Comparison of ENCODE assay signal across 11 mouse cellular contexts in genomic region chr15:78607463-78607862, GRCm38 (mm10). TPM values are rescaled to one million over a fixed set of nuclear protein-coding genes. Genes with fewer than 3 reads are reported as not detected.
A peak's percentile ranks its signal among the peaks of the same experiment; 100 is the strongest.
DNase-seq lines count a peak whose midpoint lies in the region; ATAC-seq lines count a peak whose summit lies in the region.
"Had no signal": no experiment of that assay in that cellular context is flagged by ENCODE, and none has a peak within 500 bp of the region (broad histone marks: within the 10 kb centered on the region; RNA-seq: fewer than 3 reads in every experiment).

No protein-coding gene starts in this region.

- H3K36me3 ChIP-seq in stomach, embryonic 15.5 days = no peaks in the 10 kb centered on the region
- H3K36me3 ChIP-seq in midbrain, embryonic 11.5 days (ENCODE audit: control insufficient read depth, insufficient read depth, low read length) = no peaks in the 10 kb centered on the region
- H3K36me3 ChIP-seq: heart, embryonic 15.5 days had no signal

- peak; percentile 33 for DNase-seq in adrenal gland, postnatal 14 days
- DNase-seq in adrenal gland, postnatal 4 days (ENCODE audit: low spot score in 2 of 2) = no peak
- peak; percentile 54 for DNase-seq in right cerebral cortex, adult 18-20 months
- DNase-seq in right cerebral cortex, postnatal 14 days = no peak
- DNase-seq in layer of hippocampus, postnatal 14 days (ENCODE audit: low spot score in 2 of 2) = peak; percentile 33 to 50
- no peak for DNase-seq in midbrain, embryonic 11.5 days (ENCODE audit: low spot score, missing footprints)
- DNase-seq in urinary bladder, postnatal 10 days (ENCODE audit: low spot score) = no peak
- DNase-seq: cerebellum, adult 9-10 months had no signal

- H3K4me2 ChIP-seq in stomach, embryonic 15.5 days = no peak overlapping the region
- no peak overlapping the region for H3K4me2 ChIP-seq in midbrain, embryonic 11.5 days
- H3K4me2 ChIP-seq: heart, embryonic 15.5 days had no signal

- no peak overlapping the region for H3K27ac ChIP-seq in stomach, embryonic 15.5 days
- H3K27ac ChIP-seq in midbrain, embryonic 11.5 days (ENCODE audit: low read depth, low read length) = no peak overlapping the region
- H3K27ac ChIP-seq: heart, embryonic 15.5 days had no signal

- no peak overlapping the region for H3K9ac ChIP-seq in stomach, embryonic 15.5 days
- no peak overlapping the region for H3K9ac ChIP-seq in midbrain, embryonic 11.5 days (ENCODE audit: low read length)
- H3K9ac ChIP-seq: heart, embryonic 15.5 days had no signal

- no peaks in the 10 kb centered on the region for H3K27me3 ChIP-seq in stomach, embryonic 15.5 days (replicated peaks)
- no peaks in the 10 kb centered on the region for H3K27me3 ChIP-seq in midbrain, embryonic 11.5 days (ENCODE audit: control insufficient read depth, insufficient read depth, low read length)
- H3K27me3 ChIP-seq: heart, embryonic 15.5 days had no signal

- H3K4me3 ChIP-seq in stomach, embryonic 15.5 days (replicated peaks) = no peak overlapping the region
- no peak overlapping the region for H3K4me3 ChIP-seq in midbrain, embryonic 11.5 days (ENCODE audit: low read depth, low read length)
- H3K4me3 ChIP-seq: heart, embryonic 15.5 days had no signal

- peaks cover 5% of the 10 kb centered on the region; the same call in 1 of the 2 replicates for H3K4me1 ChIP-seq in stomach, embryonic 15.5 days
- H3K4me1 ChIP-seq in midbrain, embryonic 11.5 days (ENCODE audit: control insufficient read depth, insufficient read depth, low read length) = peaks cover 6% of the 10 kb centered on the region; the same call in 1 of the 2 replicates

- H3K9me3 ChIP-seq in stomach, embryonic 15.5 days = no peaks in the 10 kb centered on the region
- H3K9me3 ChIP-seq in midbrain, embryonic 11.5 days (ENCODE audit: control insufficient read depth, low read length) = no peaks in the 10 kb centered on the region
- H3K9me3 ChIP-seq: heart, embryonic 15.5 days; megakaryocyte, embryonic 14.5 days had no signal

- ATAC-seq in stomach, embryonic 15.5 days (ENCODE audit: insufficient read depth, low FRiP score, low read depth) = peak; percentile 71; the same call in 1 of the 2 replicates
- ATAC-seq in midbrain, embryonic 11.5 days (ENCODE audit: low FRiP score) = no peak

- 39% methylated on average over 4 of the region's 4 CpGs for WGBS in stomach, embryonic 15.5 days
- 74% methylated on average over 4 of the region's 4 CpGs for WGBS in midbrain, embryonic 11.5 days

RNA-seq across cellular contexts. Expression of gene Cyth4, which starts 10.6 kb away (rescaled TPM):
- total RNA-seq in adrenal gland, postnatal 14 days (2021) = 4.6 and 12.8 TPM in 2 replicates
- total RNA-seq in adrenal gland, postnatal 4 days (2021) = 1 to 10 TPM; 8.2 to 9.5 TPM
- 10 to 100 TPM; 16.9 to 18.0 TPM for total RNA-seq in layer of hippocampus, postnatal 14 days (2021)
- polyA plus RNA-seq in stomach, embryonic 15.5 days (2015; fragmentation: Nextera tagmentation; extraction: Ambion mirVana) = 10.7 and 11.0 TPM in 2 replicates
- polyA plus RNA-seq in midbrain, embryonic 11.5 days (2014; fragmentation: Nextera tagmentation; extraction: Ambion mirVana) = 2.0 and 2.7 TPM in 2 replicates

RNA-seq across cellular contexts. Expression of gene Rac2, which starts 34.9 kb away (rescaled TPM):
- 9.0 and 44.5 TPM in 2 replicates for total RNA-seq in adrenal gland, postnatal 14 days (2021)
- 10 to 100 TPM in 1 of 2 experiments, 1 to 10 TPM in 1; 9.4 to 10.4 TPM for total RNA-seq in adrenal gland, postnatal 4 days (2021)
- total RNA-seq in layer of hippocampus, postnatal 14 days (2021) = 1 to 10 TPM; 2.5 to 3.5 TPM
- 26.5 and 36.5 TPM in 2 replicates for polyA plus RNA-seq in stomach, embryonic 15.5 days (2015; fragmentation: Nextera tagmentation; extraction: Ambion mirVana)
- polyA plus RNA-seq in midbrain, embryonic 11.5 days (2014; fragmentation: Nextera tagmentation; extraction: Ambion mirVana) = 4.3 and 8.5 TPM in 2 replicates

Comparison
In these comparisons a context has a peak if more than half of its experiments do, and no peak if none do; other contexts are left out.
1. DNase-seq: peak in adrenal gland, postnatal 14 days (single experiment), right cerebral cortex, adult 18-20 months (single experiment) and layer of hippocampus, postnatal 14 days (2 of 2); none in adrenal gland, postnatal 4 days (0 of 2), right cerebral cortex, postnatal 14 days (single experiment), midbrain, embryonic 11.5 days (single experiment) and urinary bladder, postnatal 10 days (single experiment).